Mouse (Mus musculus): ENCODE results near the gene Hist1h4d. TPM values are rescaled to one million over a fixed set of nuclear protein-coding genes. Genes with fewer than 3 reads are reported as not detected.

Hist1h4d gene
- polyA plus RNA-seq, 1 experiment from 2014 or later = 106 TPM

- Histone ChIP-seq H3K27ac (ENCODE audit: low read depth, low read length) (no peak overlapping the region), H3K4me2 (ENCODE audit: low read length) (no peak overlapping the region), H3K4me1 (ENCODE audit: control insufficient read depth, insufficient read depth, low read length) (no peaks in the 10 kb centered on the region), H3K27me3 (replicated peaks; ENCODE audit: control insufficient read depth, insufficient read depth, low read length) (no peaks in the 10 kb centered on the region), H3K9me3 (replicated peaks; ENCODE audit: control insufficient read depth, low read length) (no peaks in the 10 kb centered on the region), H3K9ac (ENCODE audit: low read length) (no peak overlapping the region), H3K36me3 (ENCODE audit: control insufficient read depth, insufficient read depth, low read length) (no peaks in the 10 kb centered on the region), H3K4me3 (ENCODE audit: low read depth, low read length) (no peak overlapping the region)
- WGBS = 7% methylated on average over 9 of the region's 9 CpGs
- peak; percentile 61; the same call in 1 of the 2 replicates for ATAC-seq
- peak; percentile 88 for DNase-seq (ENCODE audit: low spot score)
Observed at GRCm38 (mm10) chr13:23597957-23598356, 16.6 kb downstream of the Hist1h4d start.

- Histone ChIP-seq H3K4me2 (ENCODE audit: low read length) (no peak overlapping the region), H3K27me3 (replicated peaks; ENCODE audit: control insufficient read depth, insufficient read depth, low read length) (no peaks in the 10 kb centered on the region)
- 90% methylated on average over 7 of the region's 7 CpGs for WGBS
Observed at GRCm38 (mm10) chr13:23603182-23603699, 21.8 kb downstream of the Hist1h4d start.

GRCm38 (mm10) chr13:23604452-23604851 lies 23.1 kb downstream of the Hist1h4d start:
- Histone ChIP-seq H3K4me3 (ENCODE audit: low read depth, low read length) (no peak overlapping the region), H3K27me3 (replicated peaks; ENCODE audit: control insufficient read depth, insufficient read depth, low read length) (no peaks in the 10 kb centered on the region), H3K36me3 (ENCODE audit: control insufficient read depth, insufficient read depth, low read length) (no peaks in the 10 kb centered on the region), H3K9ac (ENCODE audit: low read length) (no peak overlapping the region), H3K4me1 (ENCODE audit: control insufficient read depth, insufficient read depth, low read length) (no peaks in the 10 kb centered on the region), H3K27ac (ENCODE audit: low read depth, low read length) (no peak overlapping the region), H3K4me2 (ENCODE audit: low read length) (no peak overlapping the region), H3K9me3 (replicated peaks; ENCODE audit: control insufficient read depth, low read length) (no peaks in the 10 kb centered on the region)
- WGBS = 97% methylated on average over 3 of the region's 3 CpGs
- DNase-seq (ENCODE audit: low spot score) (no peak), ATAC-seq (no peak)

More at GRCm38 (mm10) chr13:23603182-23603699, 21.8 kb downstream of the Hist1h4d start:
- Histone ChIP-seq H3K4me1 (ENCODE audit: control insufficient read depth, insufficient read depth, low read length) (no peaks in the 10 kb centered on the region), H3K27ac (ENCODE audit: low read depth, low read length) (no peak overlapping the region), H3K9me3 (replicated peaks; ENCODE audit: control insufficient read depth, low read length) (no peaks in the 10 kb centered on the region), H3K4me3 (ENCODE audit: low read depth, low read length) (no peak overlapping the region), H3K36me3 (ENCODE audit: control insufficient read depth, insufficient read depth, low read length) (no peaks in the 10 kb centered on the region), H3K9ac (ENCODE audit: low read length) (no peak overlapping the region)
- DNase-seq (ENCODE audit: low spot score) (no peak), ATAC-seq (no peak)

- no peaks in the 10 kb centered on the region for H3K4me1 ChIP-seq (ENCODE audit: control insufficient read depth, insufficient read depth, low read length)
- no peaks in the 10 kb centered on the region for H3K36me3 ChIP-seq (ENCODE audit: control insufficient read depth, insufficient read depth, low read length)
- no peak for ATAC-seq
- H3K27ac ChIP-seq (ENCODE audit: low read depth, low read length) = no peak overlapping the region
- no peak for DNase-seq (ENCODE audit: low spot score)
- no peaks in the 10 kb centered on the region for H3K9me3 ChIP-seq (replicated peaks; ENCODE audit: control insufficient read depth, low read length)
- WGBS = 88% methylated on average over 3 of the region's 3 CpGs
- no peak overlapping the region for H3K4me2 ChIP-seq (ENCODE audit: low read length)
- no peak overlapping the region for H3K4me3 ChIP-seq (ENCODE audit: low read depth, low read length)
- no peaks in the 10 kb centered on the region for H3K27me3 ChIP-seq (replicated peaks; ENCODE audit: control insufficient read depth, insufficient read depth, low read length)
- no peak overlapping the region for H3K9ac ChIP-seq (ENCODE audit: low read length)
Observed at GRCm38 (mm10) chr13:23605052-23605451, 23.7 kb downstream of the Hist1h4d start.

- Histone ChIP-seq H3K9me3 (replicated peaks; ENCODE audit: control insufficient read depth, low read length) (no peaks in the 10 kb centered on the region), H3K27ac (ENCODE audit: low read depth, low read length) (no peak overlapping the region), H3K36me3 (ENCODE audit: control insufficient read depth, insufficient read depth, low read length) (no peaks in the 10 kb centered on the region), H3K9ac (ENCODE audit: low read length) (no peak overlapping the region), H3K4me3 (ENCODE audit: low read depth, low read length) (no peak overlapping the region), H3K27me3 (replicated peaks; ENCODE audit: control insufficient read depth, insufficient read depth, low read length) (no peaks in the 10 kb centered on the region), H3K4me1 (ENCODE audit: control insufficient read depth, insufficient read depth, low read length) (no peaks in the 10 kb centered on the region), H3K4me2 (ENCODE audit: low read length) (no peak overlapping the region)
- WGBS = 88% methylated on average over 4 of the region's 4 CpGs
- DNase-seq (ENCODE audit: low spot score) (no peak), ATAC-seq (no peak)
Observed at GRCm38 (mm10) chr13:23609209-23609608, 27.8 kb downstream of the Hist1h4d start.

GRCm38 (mm10) chr13:23609844-23610243 lies 28.4 kb downstream of the Hist1h4d start:
- DNase-seq (ENCODE audit: low spot score) = no peak
- Histone ChIP-seq H3K36me3 (ENCODE audit: control insufficient read depth, insufficient read depth, low read length) (no peaks in the 10 kb centered on the region), H3K4me2 (ENCODE audit: low read length) (no peak overlapping the region), H3K9me3 (replicated peaks; ENCODE audit: control insufficient read depth, low read length) (no peaks in the 10 kb centered on the region), H3K27me3 (replicated peaks; ENCODE audit: control insufficient read depth, insufficient read depth, low read length) (no peaks in the 10 kb centered on the region), H3K4me1 (ENCODE audit: control insufficient read depth, insufficient read depth, low read length) (no peaks in the 10 kb centered on the region), H3K9ac (ENCODE audit: low read length) (no peak overlapping the region), H3K27ac (ENCODE audit: low read depth, low read length) (no peak overlapping the region), H3K4me3 (ENCODE audit: low read depth, low read length) (no peak overlapping the region)
- ATAC-seq = no peak

GRCm38 (mm10) chr13:23610393-23610792 lies 29.0 kb downstream of the Hist1h4d start:
- no peak for ATAC-seq
- no peaks in the 10 kb centered on the region for H3K4me1 ChIP-seq (ENCODE audit: control insufficient read depth, insufficient read depth, low read length)
- no peaks in the 10 kb centered on the region for H3K27me3 ChIP-seq (replicated peaks; ENCODE audit: control insufficient read depth, insufficient read depth, low read length)
- H3K27ac ChIP-seq (ENCODE audit: low read depth, low read length) = no peak overlapping the region
- WGBS = 77% methylated on average over 2 of the region's 2 CpGs
- H3K4me2 ChIP-seq (ENCODE audit: low read length) = no peak overlapping the region
- DNase-seq (ENCODE audit: low spot score) = no peak
- no peaks in the 10 kb centered on the region for H3K36me3 ChIP-seq (ENCODE audit: control insufficient read depth, insufficient read depth, low read length)
- H3K9me3 ChIP-seq (replicated peaks; ENCODE audit: control insufficient read depth, low read length) = no peaks in the 10 kb centered on the region
- no peak overlapping the region for H3K9ac ChIP-seq (ENCODE audit: low read length)
- no peak overlapping the region for H3K4me3 ChIP-seq (ENCODE audit: low read depth, low read length)

GRCm38 (mm10) chr13:23611638-23612037 lies 30.2 kb downstream of the Hist1h4d start:
- Histone ChIP-seq H3K4me1 (ENCODE audit: control insufficient read depth, insufficient read depth, low read length) (no peaks in the 10 kb centered on the region), H3K9ac (ENCODE audit: low read length) (no peak overlapping the region), H3K27me3 (replicated peaks; ENCODE audit: control insufficient read depth, insufficient read depth, low read length) (no peaks in the 10 kb centered on the region), H3K4me3 (ENCODE audit: low read depth, low read length) (no peak overlapping the region), H3K9me3 (replicated peaks; ENCODE audit: control insufficient read depth, low read length) (no peaks in the 10 kb centered on the region), H3K36me3 (ENCODE audit: control insufficient read depth, insufficient read depth, low read length) (no peaks in the 10 kb centered on the region), H3K4me2 (ENCODE audit: low read length) (no peak overlapping the region), H3K27ac (ENCODE audit: low read depth, low read length) (no peak overlapping the region)
- no peak for DNase-seq (ENCODE audit: low spot score)
- 91% methylated on average over 3 of the region's 3 CpGs for WGBS
- no peak for ATAC-seq

GRCm38 (mm10) chr13:23620056-23620732 lies 38.8 kb downstream of the Hist1h4d start:
- Histone ChIP-seq H3K9ac (ENCODE audit: low read length) (peak overlapping the region; percentile 48), H3K36me3 (ENCODE audit: control insufficient read depth, insufficient read depth, low read length) (no peaks in the 10 kb centered on the region), H3K27ac (ENCODE audit: low read depth, low read length) (peak overlapping the region; percentile 81), H3K4me3 (ENCODE audit: low read depth, low read length) (peak overlapping the region; percentile 60), H3K9me3 (replicated peaks; ENCODE audit: control insufficient read depth, low read length) (no peaks in the 10 kb centered on the region), H3K4me2 (ENCODE audit: low read length) (peak overlapping the region; percentile 98), H3K4me1 (ENCODE audit: control insufficient read depth, insufficient read depth, low read length) (peaks cover 10% of the 10 kb centered on the region), H3K27me3 (replicated peaks; ENCODE audit: control insufficient read depth, insufficient read depth, low read length) (no peaks in the 10 kb centered on the region)
- 44% methylated on average over 12 of the region's 12 CpGs for WGBS
- DNase-seq (ENCODE audit: low spot score) (no peak), ATAC-seq (no peak)

All from forebrain, embryonic 14.5 days (tissue).